Mouse (Mus musculus): Measurements from ENCODE around the gene Ppp2r2d.
A peak's percentile ranks its signal among the peaks of the same experiment; 100 is the strongest.

Gene Ppp2r2d

GRCm38 (mm10) chr7:138845544-138846391 is at the start of gene Ppp2r2d, which contains the start of gene Mapk1ip1:
Gene Ppp2r2d (plus strand): TSS chr7:138846079.
Gene Mapk1ip1 (minus strand): TSS chr7:138846273.
- peak; percentile 83 for DNase-seq (ENCODE audit: low read depth, low spot score)

GRCm38 (mm10) chr7:138803386-138803785 is 42.5 kb upstream of the Ppp2r2d start:
- DNase-seq (ENCODE audit: low read depth, low spot score), result no peak

- DNase-seq (ENCODE audit: low read depth, low spot score), result no peak
Observed at GRCm38 (mm10) chr7:138807146-138807545, 38.7 kb upstream of the Ppp2r2d start.

GRCm38 (mm10) chr7:138813213-138813875 is 32.5 kb upstream of the Ppp2r2d start:
- DNase-seq (ENCODE audit: low read depth, low spot score), result no peak

- DNase-seq (ENCODE audit: low read depth, low spot score), result no peak
Observed at GRCm38 (mm10) chr7:138818314-138818713, 27.6 kb upstream of the Ppp2r2d start.

- no peak for DNase-seq (ENCODE audit: low read depth, low spot score)
Observed at GRCm38 (mm10) chr7:138824423-138824822, 21.5 kb upstream of the Ppp2r2d start.

- DNase-seq (ENCODE audit: low read depth, low spot score), result no peak
Observed at GRCm38 (mm10) chr7:138824995-138825756, 20.7 kb upstream of the Ppp2r2d start.

- no peak for DNase-seq (ENCODE audit: low read depth, low spot score)
Observed at GRCm38 (mm10) chr7:138827812-138828211, 18.1 kb upstream of the Ppp2r2d start.

GRCm38 (mm10) chr7:138835028-138835427 is 10.9 kb upstream of the Ppp2r2d start:
- no peak for DNase-seq (ENCODE audit: low read depth, low spot score)

- no peak for DNase-seq (ENCODE audit: low read depth, low spot score)
Observed at GRCm38 (mm10) chr7:138840594-138841021, 5.3 kb upstream of the Ppp2r2d start.

GRCm38 (mm10) chr7:138841436-138842151 is 4.3 kb upstream of the Ppp2r2d start:
- DNase-seq (ENCODE audit: low read depth, low spot score), result no peak

GRCm38 (mm10) chr7:138843421-138843820 is 2.5 kb upstream of the Ppp2r2d start:
- no peak for DNase-seq (ENCODE audit: low read depth, low spot score)

GRCm38 (mm10) chr7:138845111-138845510 is 768 bp upstream of the Ppp2r2d start:
- DNase-seq (ENCODE audit: low read depth, low spot score), result no peak

- no peak for DNase-seq (ENCODE audit: low read depth, low spot score)
Observed at GRCm38 (mm10) chr7:138846502-138846991, 668 bp downstream of the Ppp2r2d start.

GRCm38 (mm10) chr7:138847316-138848027 is 1.6 kb downstream of the Ppp2r2d start:
- DNase-seq (ENCODE audit: low read depth, low spot score), result no peak

- DNase-seq (ENCODE audit: low read depth, low spot score), result no peak
Observed at GRCm38 (mm10) chr7:138848028-138848920, 2.4 kb downstream of the Ppp2r2d start.

GRCm38 (mm10) chr7:138850083-138850482 is 4.2 kb downstream of the Ppp2r2d start:
- DNase-seq (ENCODE audit: low read depth, low spot score), result no peak

- no peak for DNase-seq (ENCODE audit: low read depth, low spot score)
Observed at GRCm38 (mm10) chr7:138853417-138854031, 7.6 kb downstream of the Ppp2r2d start.

GRCm38 (mm10) chr7:138854201-138854600 is 8.3 kb downstream of the Ppp2r2d start:
- DNase-seq (ENCODE audit: low read depth, low spot score), result no peak

Measured in WW6 (cell line).